Mouse (Mus musculus): ENCODE measurements around the gene Olfr1418. TPM values are rescaled to one million over a fixed set of nuclear protein-coding genes. Genes with fewer than 3 reads are reported as not detected.
"Not testable (repeated sequence)": the region's sequence is repeated elsewhere in the genome, so short reads cannot be mapped to it uniquely, and the experiment has no call there.

Gene Olfr1418
- not detected in 2 replicates for polyA plus RNA-seq (2015; fragmentation: Nextera tagmentation; extraction: Ambion mirVana)

GRCm38 (mm10) chr19:11860966-11861365, at the start of gene Olfr1418:
Gene Olfr1418, minus strand, starts transcription at chr19:11861066.
- H3K27ac ChIP-seq, result no peak within 1 kb of the TSS
- H3K36me3 ChIP-seq, result no peaks in the 10 kb centered on the region
- H3K27me3 ChIP-seq, result no peaks in the 10 kb centered on the region
- WGBS, result 98% methylated on average over 1 of the region's 1 CpGs
- H3K9ac ChIP-seq, result no peak within 1 kb of the TSS
- no peak for ATAC-seq (replicated peaks; ENCODE audit: low FRiP score)
- H3K4me3 ChIP-seq (replicated peaks), result no peak within 1 kb of the TSS
- H3K4me1 ChIP-seq, result no peaks in the 10 kb centered on the region
- H3K9me3 ChIP-seq (replicated peaks), result no peaks in the 10 kb centered on the region
- no peak within 1 kb of the TSS for H3K4me2 ChIP-seq

- no peaks in the 10 kb centered on the region for H3K27me3 ChIP-seq
- H3K9me3 ChIP-seq (replicated peaks), result no peaks in the 10 kb centered on the region
- no peaks in the 10 kb centered on the region for H3K36me3 ChIP-seq
- H3K4me3 ChIP-seq (replicated peaks), result no peak within 1 kb of the TSS
- no peak within 1 kb of the TSS for H3K9ac ChIP-seq
- H3K27ac ChIP-seq, result no peak within 1 kb of the TSS
- no peak for ATAC-seq (replicated peaks; ENCODE audit: low FRiP score)
- H3K4me1 ChIP-seq, result no peaks in the 10 kb centered on the region
- WGBS, result 38% methylated on average over 1 of the region's 1 CpGs
- no peak within 1 kb of the TSS for H3K4me2 ChIP-seq
These were observed 25.4 kb upstream of the Olfr1418 start, which contains the start of gene Olfr1420 for GRCm38 (mm10) chr19:11886265-11886664. Gene Olfr1420, plus strand, starts transcription at chr19:11886565.

GRCm38 (mm10) chr19:11878404-11878803, 17.5 kb upstream of the Olfr1418 start:
- 59% methylated on average over 22 of the region's 22 CpGs for WGBS
- not testable (repeated sequence) for H3K36me3 ChIP-seq; ATAC-seq (replicated peaks; ENCODE audit: low FRiP score); H3K27me3 ChIP-seq; H3K9me3 ChIP-seq (replicated peaks); H3K27ac ChIP-seq; H3K4me3 ChIP-seq (replicated peaks); H3K4me1 ChIP-seq; H3K9ac ChIP-seq
- H3K4me2 ChIP-seq, result peak overlapping the region; percentile 39

GRCm38 (mm10) chr19:11875006-11875405, 14.1 kb upstream of the Olfr1418 start, which contains the start of gene Olfr1419:
Gene Olfr1419, minus strand, starts transcription at chr19:11875106.
- Histone ChIP-seq H3K4me3 (replicated peaks) (no peak within 1 kb of the TSS), H3K4me2 (no peak within 1 kb of the TSS), H3K9ac (no peak within 1 kb of the TSS), H3K27ac (no peak within 1 kb of the TSS), H3K36me3 (no peaks in the 10 kb centered on the region), H3K27me3 (no peaks in the 10 kb centered on the region), H3K4me1 (no peaks in the 10 kb centered on the region), H3K9me3 (replicated peaks) (no peaks in the 10 kb centered on the region)
- 39% methylated on average over 1 of the region's 1 CpGs for WGBS
- ATAC-seq (replicated peaks; ENCODE audit: low FRiP score), result no peak

- Histone ChIP-seq H3K27ac (no peak overlapping the region), H3K4me3 (replicated peaks) (no peak overlapping the region), H3K27me3 (no peaks in the 10 kb centered on the region), H3K9ac (no peak overlapping the region), H3K4me2 (no peak overlapping the region), H3K4me1 (no peaks in the 10 kb centered on the region), H3K9me3 (replicated peaks) (no peaks in the 10 kb centered on the region), H3K36me3 (no peaks in the 10 kb centered on the region)
- no peak for ATAC-seq (replicated peaks; ENCODE audit: low FRiP score)
- 79% methylated on average over 2 of the region's 2 CpGs for WGBS
These were observed 7.0 kb upstream of the Olfr1418 start for GRCm38 (mm10) chr19:11867837-11868236.

- ATAC-seq (replicated peaks; ENCODE audit: low FRiP score), result no peak
- Histone ChIP-seq H3K4me3 (replicated peaks) (no peak overlapping the region), H3K9ac (no peak overlapping the region), H3K27ac (no peak overlapping the region), H3K27me3 (no peaks in the 10 kb centered on the region), H3K4me2 (no peak overlapping the region), H3K36me3 (no peaks in the 10 kb centered on the region), H3K9me3 (replicated peaks) (0 out of 2 replicates have a peak, but pooled peaks cover 3% of the 10 kb centered on the region), H3K4me1 (no peaks in the 10 kb centered on the region)
- 81% methylated on average over 6 of the region's 6 CpGs for WGBS
These were observed 4.4 kb downstream of the Olfr1418 start for GRCm38 (mm10) chr19:11856506-11856905.

GRCm38 (mm10) chr19:11854821-11855220, 6.0 kb downstream of the Olfr1418 start:
- WGBS, result 88% methylated on average over 2 of the region's 2 CpGs
- no peak overlapping the region for H3K27ac ChIP-seq
- 0 out of 2 replicates have a peak, but pooled peaks cover 3% of the 10 kb centered on the region for H3K9me3 ChIP-seq (replicated peaks)
- no peak for ATAC-seq (replicated peaks; ENCODE audit: low FRiP score)
- no peaks in the 10 kb centered on the region for H3K36me3 ChIP-seq
- H3K4me3 ChIP-seq (replicated peaks), result no peak overlapping the region
- H3K4me1 ChIP-seq, result no peaks in the 10 kb centered on the region
- no peak overlapping the region for H3K9ac ChIP-seq
- H3K4me2 ChIP-seq, result no peak overlapping the region
- no peaks in the 10 kb centered on the region for H3K27me3 ChIP-seq

- H3K4me3 ChIP-seq (replicated peaks), result no peak overlapping the region
- no peak overlapping the region for H3K9ac ChIP-seq
- H3K9me3 ChIP-seq (replicated peaks), result 0 out of 2 replicates have a peak, but pooled peaks cover 3% of the 10 kb centered on the region
- WGBS, result 62% methylated on average over 4 of the region's 4 CpGs
- ATAC-seq (replicated peaks; ENCODE audit: low FRiP score), result no peak
- no peaks in the 10 kb centered on the region for H3K27me3 ChIP-seq
- H3K4me1 ChIP-seq, result no peaks in the 10 kb centered on the region
- H3K4me2 ChIP-seq, result no peak overlapping the region
- H3K27ac ChIP-seq, result no peak overlapping the region
- H3K36me3 ChIP-seq, result no peaks in the 10 kb centered on the region
These were observed 8.2 kb downstream of the Olfr1418 start for GRCm38 (mm10) chr19:11852652-11853051.

- Histone ChIP-seq H3K27me3 (no peaks in the 10 kb centered on the region), H3K4me3 (replicated peaks) (no peak overlapping the region), H3K27ac (no peak overlapping the region), H3K4me2 (no peak overlapping the region), H3K36me3 (no peaks in the 10 kb centered on the region), H3K9me3 (replicated peaks) (no peaks in the 10 kb centered on the region), H3K4me1 (no peaks in the 10 kb centered on the region), H3K9ac (no peak overlapping the region)
- no peak for ATAC-seq (replicated peaks; ENCODE audit: low FRiP score)
- WGBS, result 88% methylated on average over 4 of the region's 4 CpGs
These were observed 14.5 kb downstream of the Olfr1418 start for GRCm38 (mm10) chr19:11846333-11846732.

GRCm38 (mm10) chr19:11839119-11839518, 21.7 kb downstream of the Olfr1418 start, which contains the start of gene Olfr1417:
Gene Olfr1417, minus strand, starts transcription at chr19:11839219.
- Histone ChIP-seq H3K9ac (no peak within 1 kb of the TSS), H3K4me2 (no peak within 1 kb of the TSS), H3K27me3 (no peaks in the 10 kb centered on the region), H3K27ac (no peak within 1 kb of the TSS), H3K4me1 (no peaks in the 10 kb centered on the region), H3K9me3 (replicated peaks) (no peaks in the 10 kb centered on the region), H3K36me3 (no peaks in the 10 kb centered on the region), H3K4me3 (replicated peaks) (no peak within 1 kb of the TSS)
- no peak for ATAC-seq (replicated peaks; ENCODE audit: low FRiP score)
- 89% methylated on average over 4 of the region's 4 CpGs for WGBS

- H3K27ac ChIP-seq, result no peak overlapping the region
- ATAC-seq (replicated peaks; ENCODE audit: low FRiP score), result no peak
- peaks cover 7% of the 10 kb centered on the region; the same call in 1 of the 2 replicates for H3K27me3 ChIP-seq
- 35% methylated on average over 4 of the region's 4 CpGs for WGBS
- no peak overlapping the region for H3K4me2 ChIP-seq
- H3K9ac ChIP-seq, result no peak overlapping the region
- no peaks in the 10 kb centered on the region for H3K9me3 ChIP-seq (replicated peaks)
- H3K4me3 ChIP-seq (replicated peaks), result no peak overlapping the region
- no peaks in the 10 kb centered on the region for H3K36me3 ChIP-seq
- peaks cover 12% of the 10 kb centered on the region for H3K4me1 ChIP-seq
These were observed 37.4 kb downstream of the Olfr1418 start for GRCm38 (mm10) chr19:11823346-11824065.

GRCm38 (mm10) chr19:11820211-11820610, 40.7 kb downstream of the Olfr1418 start:
- no peak for ATAC-seq (replicated peaks; ENCODE audit: low FRiP score)
- H3K27me3 ChIP-seq, result peaks cover 4% of the 10 kb centered on the region; the same call in 1 of the 2 replicates
- peak overlapping the region; percentile 81 for H3K4me3 ChIP-seq (replicated peaks)
- no peaks in the 10 kb centered on the region for H3K9me3 ChIP-seq (replicated peaks)
- H3K4me1 ChIP-seq, result peaks cover 28% of the 10 kb centered on the region
- no peak overlapping the region for H3K27ac ChIP-seq
- H3K4me2 ChIP-seq, result peak overlapping the region; percentile 91
- WGBS, result 26% methylated on average over 6 of the region's 6 CpGs
- no peak overlapping the region for H3K9ac ChIP-seq
- H3K36me3 ChIP-seq, result no peaks in the 10 kb centered on the region

Data from kidney, embryonic 15.5 days (tissue).